Mouse (Mus musculus): ENCODE results near the gene B4galt4.

DNA sequence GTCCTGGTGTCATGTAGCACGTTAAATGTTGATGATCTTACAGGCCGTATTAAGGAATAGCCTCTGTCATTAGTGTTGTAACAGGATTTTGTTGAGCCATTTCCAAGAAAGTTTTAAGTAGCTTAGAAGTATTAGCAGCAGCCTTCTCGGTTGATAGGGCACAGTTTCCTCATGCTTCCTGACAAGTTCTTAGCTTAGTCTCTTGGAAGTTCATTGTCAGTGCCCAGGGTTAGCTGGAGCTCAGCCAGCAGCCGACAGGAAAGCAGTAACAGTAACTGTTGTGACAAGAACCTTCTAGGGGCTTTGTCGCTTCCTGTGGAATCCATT, 14.1 kb downstream of the B4galt4 start:
- TF ChIP-seq HCFC1 (IDR thresholded peaks at IDR 0.05; ENCODE audit: low read depth, low read length) (no peak), POLR2A (IDR thresholded peaks at IDR 0.05; ENCODE audit: low read depth, low read length) (no peak), CTCF (conservative IDR thresholded peaks at IDR 0.05 in 1 of 2, IDR thresholded peaks at IDR 0.05 in 1 of 2; ENCODE audit: low read depth in 2 of 2, low read length in 2 of 2) (no peak), ELF1 (IDR thresholded peaks at IDR 0.05; ENCODE audit: low read depth, low read length) (no peak)

Data from CH12.LX (cell line).